Mouse (Mus musculus): ENCODE data around the gene Hspg2. TPM values are rescaled to one million over a fixed set of nuclear protein-coding genes. Genes with fewer than 3 reads are reported as not detected.
A peak's percentile ranks its signal among the peaks of the same experiment; 100 is the strongest.

The Hspg2 gene
- polyA plus RNA-seq, 1 experiment from 2014 or later: 19.0 TPM

DNA sequence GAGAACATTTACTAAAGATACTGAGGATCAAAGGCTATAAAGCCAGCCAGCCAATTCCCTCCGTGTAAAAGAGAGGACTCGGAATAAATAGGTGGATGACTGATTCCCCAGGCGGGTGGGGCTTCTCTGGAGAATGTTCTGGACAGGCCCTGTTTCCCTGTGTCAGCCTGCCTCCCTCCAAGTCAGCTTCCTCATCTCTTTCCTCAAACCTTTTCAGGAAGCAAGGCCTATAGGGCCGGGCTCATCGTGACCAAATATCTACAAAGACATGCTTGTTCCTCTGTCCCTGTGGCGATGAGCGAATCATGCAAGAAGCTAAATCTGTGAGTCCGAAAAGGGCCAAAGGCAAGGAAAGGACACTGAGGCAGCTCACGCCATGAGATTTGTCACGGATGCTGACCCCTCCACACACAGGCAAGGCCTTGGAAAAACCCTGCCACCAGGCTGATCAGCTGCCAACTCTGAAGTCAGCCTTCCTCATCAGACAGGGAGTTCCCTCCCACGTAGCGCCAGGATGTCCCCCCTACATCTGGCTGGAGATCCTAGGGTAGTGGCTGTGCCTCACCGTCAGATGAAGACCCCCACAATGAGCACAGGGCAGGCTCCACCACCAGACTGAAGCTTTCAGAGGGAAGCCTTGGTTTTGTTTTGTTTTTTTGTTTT is 3.3 kb upstream of the Hspg2 start:
- H3K4me2 ChIP-seq (replicated peaks): no peak overlapping the region
- no peaks in the 10 kb centered on the region for H3K36me3 ChIP-seq
- ATAC-seq (ENCODE audit: insufficient number of reproducible peaks, insufficient read depth, low FRiP score, low TSS enrichment): no peak
- H3K4me3 ChIP-seq: no peak overlapping the region
- H3K9me3 ChIP-seq: no peaks in the 10 kb centered on the region
- H3K4me1 ChIP-seq: peaks cover 31% of the 10 kb centered on the region
- no peak overlapping the region for H3K9ac ChIP-seq
- H3K27ac ChIP-seq: no peak overlapping the region
- H3K27me3 ChIP-seq: no peaks in the 10 kb centered on the region
- WGBS: 59% methylated on average over 13 of the region's 13 CpGs

- no peak for ATAC-seq (ENCODE audit: insufficient number of reproducible peaks, insufficient read depth, low FRiP score, low TSS enrichment)
- Histone ChIP-seq H3K4me3 (no peak overlapping the region), H3K9ac (no peak overlapping the region), H3K27ac (no peak overlapping the region), H3K4me1 (peaks cover 42% of the 10 kb centered on the region), H3K4me2 (replicated peaks) (no peak overlapping the region), H3K9me3 (no peaks in the 10 kb centered on the region), H3K27me3 (no peaks in the 10 kb centered on the region), H3K36me3 (no peaks in the 10 kb centered on the region)
- WGBS: 80% methylated on average over 4 of the region's 4 CpGs
These were observed 1.6 kb upstream of the Hspg2 start for GRCm38 (mm10) chr4:137466991-137467390.

DNA sequence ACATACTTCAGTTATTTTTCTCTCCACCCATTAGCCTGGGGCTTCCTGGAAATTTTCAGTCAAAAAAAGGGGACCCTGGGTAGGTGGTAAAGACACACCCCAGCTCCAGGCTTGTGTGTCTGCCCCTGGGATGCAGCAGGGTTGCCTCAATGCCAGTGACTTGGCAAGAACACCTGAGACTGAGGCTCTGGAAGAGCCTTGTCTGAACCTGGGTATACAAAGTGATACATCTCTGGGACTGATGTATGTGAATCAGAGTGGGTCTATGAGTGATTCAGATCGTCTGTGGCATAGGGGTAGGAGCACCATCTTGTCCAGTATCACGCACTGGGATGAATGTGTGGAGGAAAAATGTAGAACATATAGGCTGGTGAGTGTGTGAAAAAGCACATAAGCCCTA is 1.0 kb upstream of the Hspg2 start:
- Histone ChIP-seq H3K9me3 (no peaks in the 10 kb centered on the region), H3K27ac (peak overlapping the region; percentile 65; the same call in 1 of the 2 replicates), H3K9ac (no peak overlapping the region), H3K4me1 (peaks cover 40% of the 10 kb centered on the region), H3K36me3 (no peaks in the 10 kb centered on the region), H3K27me3 (no peaks in the 10 kb centered on the region), H3K4me3 (no peak overlapping the region), H3K4me2 (replicated peaks) (no peak overlapping the region)
- 90% methylated on average over 2 of the region's 2 CpGs for WGBS
- ATAC-seq (ENCODE audit: insufficient number of reproducible peaks, insufficient read depth, low FRiP score, low TSS enrichment): no peak

- Histone ChIP-seq H3K27me3 (no peaks in the 10 kb centered on the region), H3K27ac (peak overlapping the region; percentile 26; the same call in 1 of the 2 replicates), H3K4me1 (peaks cover 53% of the 10 kb centered on the region), H3K4me2 (replicated peaks) (peak overlapping the region; percentile 64), H3K4me3 (peak overlapping the region; percentile 51), H3K36me3 (no peaks in the 10 kb centered on the region), H3K9me3 (no peaks in the 10 kb centered on the region), H3K9ac (peak overlapping the region; percentile 65)
- 5% methylated on average over 20 of the region's 20 CpGs for WGBS
- no peak for ATAC-seq (ENCODE audit: insufficient number of reproducible peaks, insufficient read depth, low FRiP score, low TSS enrichment)
These were observed 694 bp downstream of the Hspg2 start for GRCm38 (mm10) chr4:137469081-137469844.

DNA sequence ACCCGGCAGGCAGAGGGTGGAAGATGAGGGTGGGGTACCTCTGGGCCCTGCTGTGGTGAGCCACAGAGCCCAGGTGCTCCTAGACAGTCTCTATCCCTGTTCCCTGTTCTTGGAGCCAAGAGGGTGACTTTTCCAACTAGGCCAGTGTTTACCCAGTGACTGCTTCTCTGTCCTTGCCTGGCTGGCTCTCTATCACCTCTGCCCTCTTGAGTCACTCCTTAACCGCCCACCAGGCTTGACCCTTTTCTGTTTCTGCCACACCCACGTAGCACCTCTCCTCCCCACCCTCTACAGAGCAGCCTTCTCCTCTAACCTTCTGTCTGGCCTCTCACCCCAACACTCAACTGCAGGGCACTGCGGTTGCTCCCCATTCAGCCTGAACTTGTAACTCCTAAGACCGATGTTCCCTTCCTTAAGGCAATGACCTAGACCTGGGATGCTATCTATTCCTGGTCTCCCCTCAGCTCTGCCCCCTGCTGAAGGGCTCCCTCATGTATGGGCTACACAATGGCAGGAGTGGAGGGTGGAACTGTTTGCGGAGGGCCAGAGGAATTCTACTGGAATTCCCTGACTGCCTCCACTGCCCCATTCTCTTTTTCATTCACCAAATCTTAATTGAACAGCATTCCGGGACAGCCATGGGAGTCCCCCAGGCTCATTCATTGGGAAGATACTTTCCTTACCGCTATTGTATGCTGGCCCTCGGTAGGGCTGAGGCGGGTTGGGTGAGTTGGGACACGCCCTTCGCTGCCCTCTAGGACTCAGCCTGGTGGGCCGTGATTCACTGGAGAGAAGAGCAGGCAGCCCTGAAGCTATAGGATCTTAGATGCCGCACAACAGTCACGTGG is 1.5 kb downstream of the Hspg2 start:
- H3K4me1 ChIP-seq: peaks cover 53% of the 10 kb centered on the region
- H3K4me3 ChIP-seq: peak overlapping the region; percentile 51
- peak overlapping the region; percentile 65 for H3K9ac ChIP-seq
- H3K27me3 ChIP-seq: no peaks in the 10 kb centered on the region
- H3K36me3 ChIP-seq: no peaks in the 10 kb centered on the region
- H3K4me2 ChIP-seq (replicated peaks): peak overlapping the region; percentile 64
- peak overlapping the region; percentile 67; the same call in 1 of the 2 replicates for H3K27ac ChIP-seq
- ATAC-seq (ENCODE audit: insufficient number of reproducible peaks, insufficient read depth, low FRiP score, low TSS enrichment): no peak
- H3K9me3 ChIP-seq: no peaks in the 10 kb centered on the region
- 32% methylated on average over 15 of the region's 15 CpGs for WGBS

DNA sequence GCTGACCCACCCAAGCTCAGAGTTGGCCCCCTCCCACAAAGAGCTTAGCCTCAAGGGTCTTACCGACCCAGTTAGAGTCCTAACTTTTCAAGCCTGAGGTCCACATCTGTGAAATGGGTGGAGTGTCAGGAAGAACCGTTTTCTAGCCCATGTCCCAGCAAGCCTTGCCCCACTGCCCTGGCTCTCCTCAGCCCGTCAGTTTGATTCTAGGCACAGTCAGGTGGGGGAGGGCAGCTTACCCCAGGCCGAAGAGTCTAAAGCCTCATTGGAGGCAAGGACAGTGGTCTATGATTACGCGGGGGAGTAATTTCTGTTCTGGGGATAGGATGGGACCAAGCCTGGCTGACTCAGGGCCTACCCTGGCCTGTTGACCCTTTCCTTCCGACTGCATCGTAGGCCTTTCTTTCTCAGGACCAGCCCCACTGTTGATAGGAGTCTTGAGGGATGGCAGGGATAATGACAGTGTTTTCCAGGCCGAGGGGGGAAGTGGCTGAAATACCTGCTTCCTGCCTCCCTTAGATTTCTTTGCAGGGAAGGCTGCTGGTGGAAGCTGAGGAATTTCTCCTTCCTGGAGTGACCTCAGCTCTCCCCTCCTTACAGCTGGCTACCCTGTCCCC is 2.2 kb downstream of the Hspg2 start:
- H3K9me3 ChIP-seq: no peaks in the 10 kb centered on the region
- WGBS: 44% methylated on average over 9 of the region's 9 CpGs
- H3K4me3 ChIP-seq: peak overlapping the region; percentile 51; the same call in 1 of the 2 replicates
- peak overlapping the region; percentile 30; the same call in 1 of the 2 replicates for H3K9ac ChIP-seq
- peak overlapping the region; percentile 67 for H3K27ac ChIP-seq
- no peaks in the 10 kb centered on the region for H3K36me3 ChIP-seq
- H3K4me1 ChIP-seq: peaks cover 60% of the 10 kb centered on the region
- no peaks in the 10 kb centered on the region for H3K27me3 ChIP-seq
- peak overlapping the region; percentile 64 for H3K4me2 ChIP-seq (replicated peaks)
- no peak for ATAC-seq (ENCODE audit: insufficient number of reproducible peaks, insufficient read depth, low FRiP score, low TSS enrichment)

DNA sequence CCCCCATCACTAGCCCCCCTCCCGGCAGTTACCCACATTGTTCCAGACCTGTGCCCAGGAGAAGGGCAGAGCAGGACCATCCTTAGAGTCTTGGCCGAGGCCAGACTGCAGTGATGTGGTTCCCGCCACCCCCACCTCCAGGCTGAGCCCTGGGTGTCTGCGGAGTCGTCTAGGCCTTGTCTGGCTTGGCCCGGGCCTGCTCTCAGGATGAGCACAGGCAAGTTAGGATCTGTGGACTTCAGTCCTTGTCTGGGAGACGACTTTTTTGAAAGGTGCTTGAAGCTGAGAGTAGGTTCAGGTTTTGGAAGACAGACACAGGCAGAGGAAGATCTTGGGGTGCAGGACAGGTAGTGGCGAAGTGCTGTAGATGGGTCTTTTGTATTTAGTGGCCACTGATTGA is 2.8 kb downstream of the Hspg2 start:
- Histone ChIP-seq H3K9ac (no peak overlapping the region), H3K4me3 (0 out of 2 replicates have a peak overlapping the region, but pooled peaks have one; percentile 51), H3K27ac (peak overlapping the region; percentile 67), H3K4me1 (peaks cover 65% of the 10 kb centered on the region), H3K9me3 (no peaks in the 10 kb centered on the region), H3K36me3 (no peaks in the 10 kb centered on the region), H3K4me2 (replicated peaks) (peak overlapping the region; percentile 64), H3K27me3 (no peaks in the 10 kb centered on the region)
- ATAC-seq (ENCODE audit: insufficient number of reproducible peaks, insufficient read depth, low FRiP score, low TSS enrichment): no peak
- WGBS: 57% methylated on average over 8 of the region's 8 CpGs

GRCm38 (mm10) chr4:137473240-137473639 is 4.7 kb downstream of the Hspg2 start:
- Histone ChIP-seq H3K4me2 (replicated peaks) (0 out of 2 replicates have a peak overlapping the region, but pooled peaks have one; percentile 5), H3K36me3 (no peaks in the 10 kb centered on the region), H3K9ac (no peak overlapping the region), H3K4me3 (no peak overlapping the region), H3K4me1 (peaks cover 76% of the 10 kb centered on the region), H3K9me3 (no peaks in the 10 kb centered on the region), H3K27ac (no peak overlapping the region), H3K27me3 (peaks cover 7% of the 10 kb centered on the region; the same call in 1 of the 2 replicates)
- ATAC-seq (ENCODE audit: insufficient number of reproducible peaks, insufficient read depth, low FRiP score, low TSS enrichment): no peak
- WGBS: 83% methylated on average over 8 of the region's 8 CpGs

DNA sequence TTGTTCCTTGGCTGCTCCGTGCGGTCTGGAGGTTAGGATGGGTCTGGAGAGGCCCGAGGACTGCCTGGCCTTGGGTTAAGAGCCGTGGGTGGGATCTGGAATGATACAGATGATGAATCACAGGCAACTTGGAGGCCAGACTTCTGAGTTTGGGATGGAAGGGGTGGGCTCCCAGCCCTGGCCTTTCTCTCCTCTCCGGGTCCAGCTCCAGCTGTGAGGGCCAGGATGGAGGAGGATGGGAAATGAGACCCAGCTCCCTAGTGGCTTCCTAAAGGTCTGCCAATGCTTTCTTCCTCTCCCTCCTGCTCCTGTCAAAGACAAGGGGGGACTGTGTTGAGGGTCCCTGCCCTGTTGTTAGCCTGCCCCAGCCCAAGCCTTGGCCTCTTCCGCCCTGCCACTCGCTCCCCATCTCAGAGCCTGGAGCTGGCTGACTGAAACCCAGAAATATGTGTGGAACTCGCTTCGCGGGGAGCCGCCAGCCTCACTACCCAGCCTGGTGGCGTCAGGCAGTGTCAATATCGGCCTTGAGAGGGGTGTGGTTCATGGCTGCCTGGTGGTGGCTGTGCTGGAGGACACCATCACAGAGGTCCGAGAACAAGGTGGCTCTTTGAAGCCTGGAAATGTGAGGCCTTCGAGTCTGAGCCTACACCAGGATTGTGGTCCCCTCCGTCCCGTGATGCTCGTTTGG is 5.3 kb downstream of the Hspg2 start:
- peak overlapping the region; percentile 60 for H3K27ac ChIP-seq
- H3K9me3 ChIP-seq: no peaks in the 10 kb centered on the region
- no peak overlapping the region for H3K4me3 ChIP-seq
- H3K27me3 ChIP-seq: peaks cover 7% of the 10 kb centered on the region; the same call in 1 of the 2 replicates
- no peaks in the 10 kb centered on the region for H3K36me3 ChIP-seq
- 0 out of 2 replicates have a peak overlapping the region, but pooled peaks have one; percentile 5 for H3K4me2 ChIP-seq (replicated peaks)
- H3K9ac ChIP-seq: peak overlapping the region; percentile 19; the same call in 1 of the 2 replicates
- ATAC-seq (ENCODE audit: insufficient number of reproducible peaks, insufficient read depth, low FRiP score, low TSS enrichment): no peak
- 62% methylated on average over 18 of the region's 18 CpGs for WGBS
- H3K4me1 ChIP-seq: peaks cover 82% of the 10 kb centered on the region

- H3K27me3 ChIP-seq: peaks cover 7% of the 10 kb centered on the region; the same call in 1 of the 2 replicates
- no peaks in the 10 kb centered on the region for H3K36me3 ChIP-seq
- H3K4me2 ChIP-seq (replicated peaks): no peak overlapping the region
- H3K4me1 ChIP-seq: peaks cover 82% of the 10 kb centered on the region
- no peak overlapping the region for H3K4me3 ChIP-seq
- no peak overlapping the region for H3K9ac ChIP-seq
- H3K9me3 ChIP-seq: no peaks in the 10 kb centered on the region
- WGBS: 92% methylated on average over 7 of the region's 7 CpGs
- ATAC-seq (ENCODE audit: insufficient number of reproducible peaks, insufficient read depth, low FRiP score, low TSS enrichment): no peak
- H3K27ac ChIP-seq: no peak overlapping the region
These were observed 6.1 kb downstream of the Hspg2 start for GRCm38 (mm10) chr4:137474694-137475093.

All from embryonic facial prominence, embryonic 12.5 days (tissue).